8 mouse cellular contexts compared by ENCODE assay signal in genomic region chr9:87843898-87844297, GRCm38 (mm10).
DNase-seq lines count a peak whose midpoint lies in the region; ATAC-seq and TF ChIP-seq lines count a peak whose summit lies in the region.
"Had no signal": no experiment of that assay in that cellular context is flagged by ENCODE, and none has a peak within 500 bp of the region (broad histone marks: within the 10 kb centered on the region; RNA-seq: fewer than 3 reads in every experiment).

No protein-coding gene starts in this region.

- no peak overlapping the region for H3K27ac ChIP-seq in midbrain, postnatal 0 days (ENCODE audit: low read depth, low read length)
- no peak overlapping the region for H3K27ac ChIP-seq in midbrain, embryonic 16.5 days (ENCODE audit: low read length)
- 0 out of 2 replicates have a peak overlapping the region, but pooled peaks have one; percentile 29 for H3K27ac ChIP-seq in limb, embryonic 12.5 days
- H3K27ac ChIP-seq: neural tube, embryonic 12.5 days had no signal

- no peaks in the 10 kb centered on the region for H3K27me3 ChIP-seq in midbrain, postnatal 0 days (ENCODE audit: insufficient read depth, low read length)
- H3K27me3 ChIP-seq in midbrain, embryonic 16.5 days (ENCODE audit: control insufficient read depth, insufficient read depth, low read depth, low read length) = no peaks in the 10 kb centered on the region
- H3K27me3 ChIP-seq in limb, embryonic 12.5 days = no peaks in the 10 kb centered on the region
- H3K27me3 ChIP-seq: neural tube, embryonic 12.5 days had no signal

- no peaks in the 10 kb centered on the region for H3K4me1 ChIP-seq in midbrain, postnatal 0 days (ENCODE audit: insufficient read depth, low read length)
- H3K4me1 ChIP-seq in midbrain, embryonic 16.5 days (ENCODE audit: control insufficient read depth, insufficient read depth, low read length) = no peaks in the 10 kb centered on the region; the same call in 1 of the 2 replicates
- H3K4me1 ChIP-seq in limb, embryonic 12.5 days (replicated peaks) = peaks cover 11% of the 10 kb centered on the region
- H3K4me1 ChIP-seq: neural tube, embryonic 12.5 days had no signal

- H3K36me3 ChIP-seq in midbrain, postnatal 0 days (ENCODE audit: insufficient read depth, low read length) = no peaks in the 10 kb centered on the region
- H3K36me3 ChIP-seq in midbrain, embryonic 16.5 days (ENCODE audit: control insufficient read depth, insufficient read depth, low read length) = no peaks in the 10 kb centered on the region
- H3K36me3 ChIP-seq in limb, embryonic 12.5 days = no peaks in the 10 kb centered on the region
- H3K36me3 ChIP-seq: neural tube, embryonic 12.5 days had no signal

- no peak overlapping the region for H3K4me2 ChIP-seq in midbrain, postnatal 0 days (ENCODE audit: low read depth, low read length, poor library complexity, severe bottlenecking)
- no peak overlapping the region for H3K4me2 ChIP-seq in midbrain, embryonic 16.5 days (ENCODE audit: low read length)
- H3K4me2 ChIP-seq in limb, embryonic 12.5 days = no peak overlapping the region
- H3K4me2 ChIP-seq: neural tube, embryonic 12.5 days had no signal

- H3K9ac ChIP-seq in midbrain, postnatal 0 days (replicated peaks; ENCODE audit: low read length, poor library complexity, severe bottlenecking) = no peak overlapping the region
- H3K9ac ChIP-seq in midbrain, embryonic 16.5 days (ENCODE audit: low read depth, low read length) = no peak overlapping the region
- H3K9ac ChIP-seq in limb, embryonic 12.5 days (replicated peaks) = no peak overlapping the region
- H3K9ac ChIP-seq: neural tube, embryonic 12.5 days had no signal

- no peaks in the 10 kb centered on the region for H3K9me3 ChIP-seq in midbrain, postnatal 0 days (ENCODE audit: low read length)
- H3K9me3 ChIP-seq in midbrain, embryonic 16.5 days (replicated peaks; ENCODE audit: control insufficient read depth, low read length, poor library complexity, severe bottlenecking) = no peaks in the 10 kb centered on the region
- no peaks in the 10 kb centered on the region for H3K9me3 ChIP-seq in limb, embryonic 12.5 days
- H3K9me3 ChIP-seq: neural tube, embryonic 12.5 days had no signal

- 59% methylated on average over 6 of the region's 6 CpGs for whole genome bisulfite sequencing in midbrain, postnatal 0 days
- WGBS in midbrain, embryonic 16.5 days = 64% methylated on average over 6 of the region's 6 CpGs
- 34% methylated on average over 6 of the region's 6 CpGs for WGBS in limb, embryonic 12.5 days

- no peak for TF ChIP-seq CTCF in midbrain, postnatal 0 days (IDR thresholded peaks at IDR 0.05)

- no peak overlapping the region for H3K4me3 ChIP-seq in midbrain, postnatal 0 days (ENCODE audit: low read depth, low read length)
- no peak overlapping the region for H3K4me3 ChIP-seq in midbrain, embryonic 16.5 days (ENCODE audit: low read depth, low read length)
- no peak overlapping the region for H3K4me3 ChIP-seq in limb, embryonic 12.5 days (replicated peaks)
- H3K4me3 ChIP-seq: neural tube, embryonic 12.5 days had no signal

- peak; percentile 57 for DNase-seq in midbrain, postnatal 0 days (ENCODE audit: low spot score)
- peak; percentile 80 to 81 for DNase-seq in cerebellum, postnatal 10 days
- peak; percentile 34 for DNase-seq in gastrocnemius, postnatal 10 days
- DNase-seq in spleen, adult 12 weeks (ENCODE audit: low spot score) = no peak
- no peak for DNase-seq in urinary bladder, postnatal 25 days (ENCODE audit: low spot score)

- ATAC-seq in midbrain, postnatal 0 days (ENCODE audit: low FRiP score) = no peak
- ATAC-seq in midbrain, embryonic 16.5 days = no peak
- ATAC-seq in limb, embryonic 12.5 days (ENCODE audit: insufficient number of reproducible peaks, insufficient read depth, low FRiP score, low TSS enrichment, low read depth) = no peak

Comparison
In these comparisons a context has a peak if more than half of its experiments do, and no peak if none do; other contexts are left out.
1. DNase-seq: peak in midbrain, postnatal 0 days (single experiment), cerebellum, postnatal 10 days (2 of 2) and gastrocnemius, postnatal 10 days (single experiment); none in spleen, adult 12 weeks (single experiment) and urinary bladder, postnatal 25 days (single experiment).